Mouse (Mus musculus) cerebellum, adult 9-10 months (tissue): ENCODE measurements around the gene Nectin2.

Experiments
- DNase-seq: peaks from one replicate; pipeline ENCODE4 v3.0.0; 2022

Nectin2 gene

DNA sequence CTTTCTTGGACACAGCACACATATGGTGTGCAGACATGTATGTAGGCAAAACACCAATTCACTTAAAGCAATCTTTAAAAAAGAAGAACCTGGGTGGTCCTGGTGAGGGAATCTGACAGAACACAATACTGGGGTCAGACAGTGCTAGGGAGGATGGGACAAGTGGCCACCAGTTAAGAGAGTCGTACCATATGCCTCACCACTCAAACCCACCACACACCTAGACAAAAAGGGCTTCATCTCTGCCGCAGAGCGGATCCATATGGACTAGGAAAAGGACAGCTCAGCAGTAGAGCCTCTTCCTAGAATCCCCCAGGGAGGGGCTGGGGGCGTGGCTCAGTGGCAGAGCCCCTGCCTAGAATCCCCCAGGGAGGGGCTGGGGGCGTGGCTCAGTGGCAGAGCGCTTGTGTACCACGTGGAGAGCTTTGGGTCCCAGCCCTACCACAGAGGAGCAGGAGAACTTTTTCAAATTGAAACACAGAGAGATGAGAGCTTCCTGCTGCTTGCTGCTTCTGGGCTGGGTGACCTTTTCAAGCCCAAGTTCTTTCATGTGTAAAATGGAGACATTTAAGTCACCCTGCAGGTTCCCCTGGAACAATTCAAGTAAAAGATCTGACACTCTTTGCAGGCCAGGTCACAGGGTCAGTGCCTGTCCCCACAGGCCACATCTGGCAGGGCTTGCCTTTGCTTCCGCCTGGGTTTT, 8.8 kb downstream of the Nectin2 start:
- DNase-seq, result no peak

- no peak for DNase-seq
Observed at GRCm38 (mm10) chr7:19740269-19740668, 10.0 kb downstream of the Nectin2 start.

DNA sequence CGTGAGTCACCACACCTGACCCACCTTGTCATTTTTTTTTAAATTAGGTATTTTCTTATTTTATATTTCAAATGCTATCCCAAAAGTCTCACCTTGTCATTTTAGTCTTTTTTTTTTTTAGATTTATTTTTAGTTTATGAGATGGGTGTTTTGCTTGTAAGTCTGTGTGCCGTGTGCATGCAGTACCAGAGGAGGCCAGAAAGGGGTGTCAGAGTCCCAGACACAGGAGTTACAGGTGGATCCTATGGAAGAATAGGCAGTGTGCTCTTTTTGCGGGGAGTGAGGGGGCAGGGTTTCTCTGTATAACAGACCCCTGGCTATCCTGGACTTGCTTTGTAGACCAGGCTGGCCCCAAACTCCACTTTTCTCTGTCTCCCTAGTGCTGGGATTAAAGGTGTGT, 11.5 kb downstream of the Nectin2 start:
- DNase-seq, result no peak

DNA sequence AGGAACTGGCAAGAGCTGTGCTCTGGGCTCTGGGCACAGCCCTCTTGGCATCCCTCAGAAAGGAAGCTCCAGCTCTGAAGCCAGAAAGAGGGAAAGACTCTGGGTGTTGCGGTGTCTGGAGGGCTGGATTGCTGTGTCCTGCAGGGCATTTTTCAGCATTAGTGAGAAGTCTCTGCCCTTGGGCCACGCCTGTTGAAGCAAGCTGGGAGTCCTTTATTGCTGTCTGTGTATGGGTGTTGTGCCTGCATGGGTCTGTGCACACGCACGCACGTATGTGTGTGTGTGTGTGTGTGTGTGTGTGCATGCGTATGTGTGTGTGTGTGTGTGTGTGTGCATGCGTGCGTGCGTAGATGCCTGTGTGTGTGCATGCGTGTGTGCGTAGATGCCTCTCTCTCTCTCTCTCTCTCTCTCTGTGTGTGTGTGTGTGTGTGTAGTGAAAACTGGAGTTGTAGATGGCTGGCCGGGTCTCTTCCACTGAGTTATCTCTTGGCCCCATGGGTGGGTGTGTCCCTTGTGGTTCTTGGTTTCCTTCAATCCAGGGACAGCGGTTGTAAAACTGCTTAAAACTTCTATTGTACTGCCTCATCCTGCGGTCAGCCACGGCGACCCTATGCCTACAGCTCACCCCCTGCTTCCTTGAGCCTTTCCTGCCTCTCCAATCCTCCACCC, 13.8 kb downstream of the Nectin2 start:
- no peak for DNase-seq

DNA sequence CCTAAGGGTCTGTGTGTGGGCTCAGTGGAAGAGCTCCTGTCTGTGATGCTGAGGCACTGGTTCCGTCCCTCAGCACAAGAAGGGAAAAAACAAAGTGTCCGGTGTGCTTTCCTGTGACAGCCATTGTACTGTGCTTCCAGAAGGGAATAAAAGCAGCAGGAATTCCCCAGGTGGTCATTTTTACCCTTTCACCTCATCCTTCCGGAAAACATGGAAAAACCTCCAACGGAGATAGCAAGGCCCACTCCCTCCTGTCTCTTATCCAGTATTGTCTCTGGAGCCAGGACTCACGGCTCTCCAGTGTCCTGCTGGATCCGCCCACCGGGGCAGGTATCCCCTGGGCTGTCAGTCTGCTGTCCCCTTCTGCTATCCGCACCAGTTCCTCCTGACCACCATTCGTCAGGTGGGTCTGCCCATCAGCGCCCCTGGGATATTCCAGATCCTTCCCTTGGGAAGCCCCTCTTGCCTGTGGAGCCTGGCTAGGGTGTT, 16.1 kb downstream of the Nectin2 start:
- no peak for DNase-seq

GRCm38 (mm10) chr7:19726541-19726940, 23.7 kb downstream of the Nectin2 start:
- DNase-seq, result no peak

- no peak for DNase-seq
Observed at GRCm38 (mm10) chr7:19724167-19724566, 26.1 kb downstream of the Nectin2 start.

GRCm38 (mm10) chr7:19722754-19723195, 27.5 kb downstream of the Nectin2 start:
- DNase-seq, result no peak

DNA sequence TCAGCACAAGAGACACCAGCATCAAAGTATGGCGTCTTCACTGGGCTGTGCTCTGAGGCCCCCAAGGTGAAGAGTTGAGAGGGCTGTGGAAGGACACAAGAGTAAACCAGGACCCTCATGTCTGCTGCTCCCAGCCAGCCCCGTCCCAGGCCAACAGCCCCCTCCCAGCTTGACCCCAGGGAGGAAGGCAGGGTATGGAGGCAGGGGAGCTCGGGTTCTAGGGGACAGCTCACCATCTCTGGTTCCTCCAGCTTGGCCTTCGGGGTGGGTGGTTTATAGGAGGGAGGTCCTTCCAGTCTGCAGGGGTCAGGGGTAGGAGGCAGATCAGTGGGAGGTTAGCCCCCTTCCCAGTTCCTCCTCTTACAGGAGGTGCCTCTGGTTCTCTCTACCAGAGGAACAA, 31.1 kb downstream of the Nectin2 start:
- DNase-seq, result no peak

GRCm38 (mm10) chr7:19718297-19718952, 31.9 kb downstream of the Nectin2 start:
- DNase-seq, result peak; percentile 52

DNA sequence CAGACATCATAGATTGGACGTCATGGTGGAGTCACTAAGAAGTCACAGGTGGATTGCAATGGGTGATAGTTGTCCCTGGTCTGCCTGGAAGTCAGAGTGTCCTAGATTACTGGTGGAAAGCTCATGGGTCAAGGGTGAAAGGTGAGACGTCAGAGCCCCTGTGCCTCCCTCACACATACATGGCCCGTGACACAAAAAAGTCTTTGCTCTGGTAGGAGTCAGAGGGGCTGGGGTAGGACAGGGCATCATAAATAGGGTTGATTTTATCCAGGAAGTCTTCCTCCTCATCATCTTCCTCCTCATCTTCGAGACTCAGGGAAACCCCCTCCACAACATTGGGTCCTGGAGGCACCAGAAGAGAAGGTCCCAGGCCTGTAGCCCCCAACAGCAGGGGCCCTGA, 32.9 kb downstream of the Nectin2 start:
- peak; percentile 63 for DNase-seq

DNA sequence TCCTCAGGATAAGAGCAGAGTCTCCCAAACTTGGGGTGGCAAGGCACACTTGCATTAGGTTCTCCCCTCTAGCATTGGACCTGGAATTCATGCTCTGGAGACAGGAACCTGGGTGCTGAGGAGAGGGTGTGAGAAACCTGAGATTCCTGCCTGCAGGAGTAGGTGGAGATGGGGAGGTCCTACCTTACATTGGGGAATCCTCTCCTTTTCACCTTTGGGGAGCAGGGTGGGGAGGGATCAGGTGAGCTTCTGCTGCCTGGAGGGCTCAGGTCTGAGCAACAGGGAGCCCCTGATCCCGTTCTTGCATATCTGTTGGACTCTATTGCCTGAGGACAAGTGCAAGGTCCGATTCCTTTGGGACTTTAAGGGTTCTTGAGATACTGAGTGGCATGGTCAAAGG, 33.5 kb downstream of the Nectin2 start:
- DNase-seq, result peak; percentile 71

GRCm38 (mm10) chr7:19716055-19716682, 34.1 kb downstream of the Nectin2 start:
- no peak for DNase-seq

- DNase-seq, result peak; percentile 100
Observed at GRCm38 (mm10) chr7:19715239-19716054, 34.8 kb downstream of the Nectin2 start, which contains the start of gene Tomm40. Gene Tomm40 (minus strand): TSS chr7:19715438.

DNA sequence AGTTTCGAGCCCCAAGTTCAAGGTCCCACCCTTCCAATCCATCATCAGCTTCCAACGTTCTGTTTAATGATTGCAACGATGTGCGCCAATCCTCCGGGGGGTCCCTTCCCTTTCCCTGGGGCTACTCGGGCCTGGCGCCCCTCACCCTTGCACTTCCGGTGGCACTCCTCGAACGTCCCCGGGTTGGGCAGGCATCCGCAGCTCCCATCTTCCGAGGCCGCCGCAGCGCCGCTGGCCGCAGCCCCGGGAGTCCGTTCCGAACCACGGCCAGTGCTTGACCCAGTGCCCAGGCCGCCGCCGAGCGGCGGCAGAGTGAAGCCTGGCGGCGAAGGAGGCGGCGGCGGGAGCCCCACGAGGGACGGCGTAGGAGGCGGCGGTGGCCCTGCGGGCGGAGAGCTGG, 35.4 kb downstream of the Nectin2 start:
- peak; percentile 78 for DNase-seq

DNA sequence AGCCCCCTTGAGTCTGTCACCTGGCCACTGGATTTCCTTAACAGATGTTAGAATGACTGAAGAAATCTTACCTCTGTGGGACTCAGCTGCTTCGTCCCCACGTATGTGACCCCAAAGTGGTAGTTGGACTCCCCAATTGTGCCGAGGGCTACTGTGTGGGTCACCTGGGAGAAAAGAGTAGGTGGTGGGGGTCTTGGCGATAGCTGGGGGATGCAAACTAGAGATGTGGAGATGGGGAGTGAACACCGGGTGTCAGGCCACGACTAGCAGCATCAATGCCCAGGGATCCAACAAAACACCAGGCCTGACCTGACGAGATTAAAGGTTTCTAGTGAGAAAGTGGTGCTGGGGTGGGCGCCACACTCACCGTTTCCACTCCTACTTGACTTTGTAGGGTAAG, 36.7 kb downstream of the Nectin2 start:
- DNase-seq, result peak; percentile 53

- DNase-seq, result peak; percentile 52
Observed at GRCm38 (mm10) chr7:19713196-19713595, 37.1 kb downstream of the Nectin2 start.

DNA sequence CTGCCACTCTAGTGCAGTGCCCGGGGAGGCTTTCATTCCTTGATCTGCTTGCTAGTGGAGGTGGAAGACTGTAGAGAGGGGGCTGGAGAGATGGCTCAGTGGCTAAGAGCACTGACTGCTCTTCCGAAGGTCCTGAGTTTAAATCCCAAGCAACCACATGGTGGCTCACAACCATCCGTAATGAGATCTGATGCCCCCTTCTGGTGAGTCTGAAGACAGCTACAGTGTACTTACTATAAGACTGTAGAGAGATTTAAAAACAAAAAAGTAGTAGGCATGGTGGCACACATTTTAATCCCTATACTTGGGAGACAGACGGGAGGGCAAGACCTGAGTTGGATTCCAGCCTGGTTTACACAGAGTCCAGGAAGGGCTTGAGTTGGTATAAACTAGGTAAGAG, 37.9 kb downstream of the Nectin2 start:
- DNase-seq, result no peak

DNA sequence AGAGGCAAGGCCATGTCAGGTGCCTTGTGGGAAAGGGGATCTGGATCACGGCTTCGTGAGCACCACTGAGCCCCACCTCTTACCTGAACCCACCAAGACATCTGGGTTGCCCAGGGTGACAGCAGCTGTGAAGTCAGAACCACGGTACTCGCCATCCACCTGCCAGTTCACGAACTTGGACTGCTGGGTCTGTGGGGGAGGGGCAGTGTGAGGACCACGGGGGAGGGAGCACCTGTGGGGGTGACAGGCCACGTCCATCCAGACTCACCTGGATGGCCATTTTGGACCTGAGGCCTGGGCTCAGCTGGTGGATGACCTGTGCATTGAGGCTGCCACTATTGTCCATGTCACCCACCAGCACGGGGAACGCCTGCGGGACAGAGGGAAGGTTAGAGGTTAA, 39.6 kb downstream of the Nectin2 start:
- no peak for DNase-seq

DNA sequence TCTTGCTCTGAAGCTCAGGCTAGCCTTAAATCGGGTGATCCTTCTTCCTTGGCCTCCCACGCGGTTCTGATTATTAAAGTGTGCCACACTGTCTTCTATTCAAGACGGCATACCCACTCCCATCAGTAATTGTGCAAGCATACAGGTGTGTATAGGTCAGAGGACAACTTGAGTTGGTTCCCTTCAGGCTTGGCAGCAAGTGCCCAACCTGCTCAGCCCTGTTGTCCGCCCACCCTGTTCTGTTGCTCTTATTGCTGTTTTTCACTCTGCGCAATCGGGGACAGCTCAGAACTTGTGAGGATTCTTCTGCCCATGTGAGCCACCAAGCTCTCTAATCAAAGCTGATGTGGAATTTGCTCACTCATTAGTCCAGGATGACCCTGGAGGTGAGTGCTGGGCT, 45.0 kb downstream of the Nectin2 start:
- no peak for DNase-seq

GRCm38 (mm10) chr7:19704475-19704874, 45.8 kb downstream of the Nectin2 start:
- no peak for DNase-seq

DNA sequence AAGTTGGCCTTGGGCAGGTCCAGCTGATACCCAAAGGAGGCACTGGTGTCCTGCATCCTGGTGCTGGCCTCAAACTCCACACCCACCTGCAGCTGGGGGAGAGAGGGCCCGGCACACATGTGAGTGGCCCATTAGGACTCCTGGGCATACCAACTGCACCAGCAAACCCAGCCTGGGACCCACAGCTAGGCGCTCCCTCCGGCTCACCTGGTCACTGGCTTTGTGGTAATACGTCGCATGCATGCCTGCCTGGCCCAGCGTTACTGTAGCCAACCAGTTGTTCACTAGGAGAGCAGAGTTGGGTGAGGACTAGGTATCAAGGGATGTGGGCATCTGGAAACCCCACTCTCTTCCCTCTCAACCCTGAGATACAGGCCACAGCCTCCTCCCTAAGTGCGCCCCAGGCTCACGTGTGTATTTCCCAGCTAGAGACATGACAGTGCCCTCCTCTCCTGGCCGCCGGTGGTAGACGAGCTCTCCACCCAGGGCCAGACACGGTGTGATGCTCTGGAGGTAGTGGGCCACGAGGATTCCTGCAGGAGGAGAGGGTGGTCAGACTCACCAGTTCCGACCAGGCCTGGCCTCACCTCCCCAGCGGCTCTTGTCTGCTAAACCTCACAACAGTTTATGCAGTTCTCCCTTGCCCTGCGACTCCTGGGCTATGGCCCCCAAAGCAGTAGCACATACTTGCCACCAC, 47.3 kb downstream of the Nectin2 start:
- DNase-seq, result no peak
